Mouse (Mus musculus) limb, embryonic 11.5 days (tissue): Measurements from ENCODE around the gene Scn3b. TPM values are rescaled to one million over a fixed set of nuclear protein-coding genes. Genes with fewer than 3 reads are reported as not detected.

ENCODE experiments used
- ATAC-seq: fragments of 200-750 bp; cut with Nextera tagmentation; 2 replicates; pipeline ENCODE4 v1.8.0; 2017; ENCODE audit warnings: low read depth; ENCODE audit not compliant: insufficient number of reproducible peaks, low FRiP score, low TSS enrichment
- DNase-seq: peaks from one replicate; pipeline ENCODE4 v3.0.0-alpha.2; 2015; ENCODE audit warnings: low spot score
- H3K27ac ChIP-seq: fragments of 300-500 bp; sonication (generic); replicated peaks from 2 replicates; pipeline ENCODE4 v1.5.1; 2014; ENCODE audit warnings: low read depth, mild to moderate bottlenecking, low read length
- H3K27me3 ChIP-seq: fragments of 300-500 bp; sonication (generic); 2 replicates; pipeline ENCODE4 v1.6.1; 2014; ENCODE audit warnings: mild to moderate bottlenecking, low read length, mixed read lengths; ENCODE audit not compliant: control insufficient read depth, insufficient read depth
- H3K36me3 ChIP-seq: fragments of 300-500 bp; sonication (generic); 2 replicates; pipeline ENCODE4 v1.6.1; 2014; ENCODE audit warnings: mild to moderate bottlenecking, low read length, moderate library complexity, mixed read lengths; ENCODE audit not compliant: control insufficient read depth, insufficient read depth
- H3K4me1 ChIP-seq: fragments of 300-500 bp; sonication (generic); 2 replicates; pipeline ENCODE4 v1.6.1; 2014; ENCODE audit warnings: low read length, mixed read lengths; ENCODE audit not compliant: control insufficient read depth, insufficient read depth
- H3K4me2 ChIP-seq: fragments of 300-500 bp; sonication (generic); 2 replicates; pipeline ENCODE4 v1.6.1; 2014; ENCODE audit warnings: low read depth, mild to moderate bottlenecking, moderate library complexity; ENCODE audit not compliant: severe bottlenecking
- H3K4me3 ChIP-seq: fragments of 300-500 bp; sonication (generic); 2 replicates; pipeline ENCODE4 v1.5.1; 2014; ENCODE audit warnings: low read depth, low read length
- H3K9ac ChIP-seq: fragments of 300-500 bp; sonication (generic); 2 replicates; pipeline ENCODE4 v1.6.1; 2014; ENCODE audit warnings: mild to moderate bottlenecking, low read length
- H3K9me3 ChIP-seq: fragments of 300-500 bp; sonication (generic); 2 replicates; pipeline ENCODE4 v1.6.1; 2016; ENCODE audit warnings: low read length; ENCODE audit not compliant: control insufficient read depth
- WGBS: fragments of 180-500 bp; shearing (Covaris S2); extraction: QIAGEN DNeasy Blood & Tissue Kit; methylation state at CpG from one replicate; pipeline ENCODE4 v1.1.7; 2014; 5-methylcytosine and 5-hydroxymethylcytosine counted together
- polyA plus RNA-seq: library from polyadenylated mRNA; unstranded; fragments of >200 nt; fragmentation: Nextera tagmentation; extraction: Ambion mirVana; gene quantifications from 2 replicates; pipeline ENCODE4 v1.2.1, GENCODE M21; 2014

Scn3b gene
- polyA plus RNA-seq, 1 experiment from 2014 or later: 0.15 TPM

DNA sequence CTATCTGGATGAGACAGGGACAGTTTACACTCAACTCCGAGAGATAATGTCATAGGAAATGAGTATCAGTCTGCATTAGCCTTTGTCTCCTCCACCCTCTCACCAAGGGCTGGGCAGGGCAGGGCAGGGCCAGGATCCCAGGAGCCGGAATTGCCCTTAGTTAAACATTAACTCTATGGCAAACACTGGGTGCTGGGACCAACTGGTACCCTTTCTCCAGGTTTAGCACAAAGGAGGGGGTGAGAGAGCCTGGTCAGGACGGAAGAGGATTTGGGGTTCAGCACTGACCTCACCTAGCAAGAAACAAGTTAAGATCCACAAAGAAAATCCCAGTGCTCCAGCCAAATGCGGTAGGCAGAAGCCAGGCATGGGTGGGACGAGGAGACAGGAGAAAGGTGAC, 54.2 kb downstream of the Scn3b start:
- Histone ChIP-seq H3K4me1 (peaks cover 12% of the 10 kb centered on the region; the same call in 1 of the 2 replicates), H3K9me3 (no peaks in the 10 kb centered on the region), H3K9ac (no peak overlapping the region), H3K27ac (no peak overlapping the region), H3K36me3 (no peaks in the 10 kb centered on the region), H3K27me3 (no peaks in the 10 kb centered on the region), H3K4me3 (no peak overlapping the region), H3K4me2 (no peak overlapping the region)
- WGBS: 90% methylated on average over 5 of the region's 5 CpGs
- DNase-seq (no peak), ATAC-seq (no peak)

DNA sequence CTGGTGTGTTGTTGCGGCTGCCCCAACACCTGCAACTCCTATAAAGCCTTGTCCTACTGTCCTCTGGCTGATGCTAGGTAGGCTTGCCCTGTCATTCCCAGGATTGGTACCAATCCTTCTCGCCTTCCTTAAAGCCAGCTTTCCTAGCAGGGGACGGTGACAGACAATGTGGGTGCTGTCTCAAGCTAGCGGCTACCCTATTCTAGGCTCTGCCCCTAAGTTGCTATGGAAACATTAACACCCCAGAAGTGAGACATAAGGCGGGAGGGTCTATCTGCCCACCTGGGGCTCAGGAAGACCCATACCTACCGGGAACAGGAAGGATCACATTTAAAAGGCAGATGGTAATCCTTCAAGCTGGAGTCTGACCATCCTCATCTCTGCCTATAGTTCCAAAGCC, 54.8 kb downstream of the Scn3b start:
- H3K4me2 ChIP-seq: no peak overlapping the region
- no peaks in the 10 kb centered on the region for H3K9me3 ChIP-seq
- WGBS: 69% methylated on average over 6 of the region's 6 CpGs
- no peak overlapping the region for H3K4me3 ChIP-seq
- DNase-seq: no peak
- no peak for ATAC-seq
- no peak overlapping the region for H3K9ac ChIP-seq
- H3K27ac ChIP-seq: no peak overlapping the region
- H3K4me1 ChIP-seq: peaks cover 12% of the 10 kb centered on the region; the same call in 1 of the 2 replicates
- H3K36me3 ChIP-seq: no peaks in the 10 kb centered on the region
- no peaks in the 10 kb centered on the region for H3K27me3 ChIP-seq

DNA sequence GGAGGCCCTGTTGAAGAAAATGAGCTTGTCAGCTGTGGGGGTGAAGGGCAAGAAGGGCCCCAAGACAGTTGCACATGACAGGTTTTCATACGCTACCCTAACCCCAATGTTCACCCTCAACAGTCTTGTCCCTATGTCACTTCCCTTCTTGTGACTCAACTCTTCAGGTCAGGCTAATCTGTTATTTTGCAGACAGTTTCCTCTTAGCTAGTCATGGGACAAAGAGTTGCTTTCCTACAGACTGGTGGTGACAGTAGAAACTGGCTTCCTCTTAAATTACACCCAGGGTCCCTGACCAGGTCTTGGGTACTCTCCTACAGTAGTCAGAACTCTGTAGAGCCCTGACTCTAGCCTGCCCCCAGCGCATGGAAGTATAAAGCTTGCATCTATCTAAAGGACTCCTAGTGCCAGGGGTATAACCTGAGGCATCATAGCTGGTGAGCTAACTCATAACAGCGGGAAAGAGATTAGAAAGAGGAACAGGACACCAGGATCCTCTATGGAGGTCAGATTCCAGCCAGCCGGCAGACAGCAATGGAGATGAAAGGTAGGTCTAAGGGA, 55.3 kb downstream of the Scn3b start:
- 84% methylated on average over 4 of the region's 4 CpGs for WGBS
- peaks cover 12% of the 10 kb centered on the region; the same call in 1 of the 2 replicates for H3K4me1 ChIP-seq
- no peak overlapping the region for H3K4me2 ChIP-seq
- DNase-seq (no peak), ATAC-seq (no peak)
- no peak overlapping the region for H3K9ac ChIP-seq
- no peaks in the 10 kb centered on the region for H3K27me3 ChIP-seq
- no peaks in the 10 kb centered on the region for H3K36me3 ChIP-seq
- H3K27ac ChIP-seq: no peak overlapping the region
- no peak overlapping the region for H3K4me3 ChIP-seq
- no peaks in the 10 kb centered on the region for H3K9me3 ChIP-seq

DNA sequence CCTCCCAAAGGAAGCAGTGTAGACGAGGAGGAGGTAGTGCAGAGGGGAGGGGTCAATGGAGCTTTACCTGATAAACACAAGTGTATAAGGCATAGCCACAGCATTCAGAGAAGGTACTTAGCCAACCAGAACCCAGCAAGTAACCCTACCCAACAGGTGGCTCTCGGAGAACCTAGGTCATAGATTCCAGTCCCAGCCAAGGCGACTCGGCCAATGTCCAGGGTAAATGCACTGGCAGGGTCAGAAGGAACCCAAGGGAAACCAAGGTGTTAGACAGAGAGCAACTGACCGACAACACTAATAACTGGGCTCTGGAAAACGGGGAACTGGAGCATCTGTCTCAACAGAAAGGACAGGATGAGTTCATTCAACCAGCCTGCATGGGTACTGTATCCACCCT, 55.8 kb downstream of the Scn3b start:
- Histone ChIP-seq H3K4me2 (no peak overlapping the region), H3K27ac (no peak overlapping the region), H3K27me3 (no peaks in the 10 kb centered on the region), H3K9ac (no peak overlapping the region), H3K9me3 (no peaks in the 10 kb centered on the region), H3K4me1 (peaks cover 12% of the 10 kb centered on the region; the same call in 1 of the 2 replicates), H3K36me3 (no peaks in the 10 kb centered on the region), H3K4me3 (no peak overlapping the region)
- 89% methylated on average over 6 of the region's 6 CpGs for WGBS
- DNase-seq (no peak), ATAC-seq (no peak)

DNA sequence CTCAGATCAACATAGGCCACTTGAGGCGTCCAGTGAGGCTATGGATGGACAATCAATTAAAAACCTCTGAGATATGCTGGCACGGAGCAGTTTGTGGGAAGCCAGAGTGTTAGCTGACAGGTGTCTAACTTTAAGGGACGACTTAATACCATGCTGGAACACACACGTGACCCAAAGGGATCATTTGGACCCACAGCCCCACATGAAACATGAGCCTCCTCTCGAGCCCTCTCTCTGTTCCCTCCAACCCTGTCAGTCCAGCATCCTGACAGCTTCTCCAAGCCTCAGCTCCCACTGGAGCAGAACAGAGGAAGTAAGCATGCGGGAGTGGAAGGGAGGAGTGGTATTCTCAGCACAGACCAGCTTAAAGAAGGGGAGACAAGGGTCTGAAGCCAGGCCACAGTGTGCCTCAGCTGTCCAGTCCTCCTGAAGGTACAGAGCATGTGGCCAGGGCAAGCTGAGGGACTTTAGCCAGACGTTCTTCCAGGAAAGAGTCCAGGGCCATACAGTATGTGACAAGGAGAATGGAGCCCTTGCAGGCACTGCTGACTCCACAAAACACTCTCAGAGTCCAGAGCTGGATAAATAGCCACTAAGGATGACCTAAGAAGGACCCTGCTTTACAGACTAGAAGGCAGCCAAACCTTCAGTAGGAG, 57.4 kb downstream of the Scn3b start:
- DNase-seq (no peak), ATAC-seq (no peak)
- Histone ChIP-seq H3K27me3 (no peaks in the 10 kb centered on the region), H3K36me3 (no peaks in the 10 kb centered on the region), H3K27ac (no peak overlapping the region), H3K9me3 (no peaks in the 10 kb centered on the region), H3K9ac (no peak overlapping the region), H3K4me3 (no peak overlapping the region), H3K4me2 (no peak overlapping the region), H3K4me1 (peaks cover 5% of the 10 kb centered on the region; the same call in 1 of the 2 replicates)
- 50% methylated on average over 7 of the region's 7 CpGs for WGBS

DNA sequence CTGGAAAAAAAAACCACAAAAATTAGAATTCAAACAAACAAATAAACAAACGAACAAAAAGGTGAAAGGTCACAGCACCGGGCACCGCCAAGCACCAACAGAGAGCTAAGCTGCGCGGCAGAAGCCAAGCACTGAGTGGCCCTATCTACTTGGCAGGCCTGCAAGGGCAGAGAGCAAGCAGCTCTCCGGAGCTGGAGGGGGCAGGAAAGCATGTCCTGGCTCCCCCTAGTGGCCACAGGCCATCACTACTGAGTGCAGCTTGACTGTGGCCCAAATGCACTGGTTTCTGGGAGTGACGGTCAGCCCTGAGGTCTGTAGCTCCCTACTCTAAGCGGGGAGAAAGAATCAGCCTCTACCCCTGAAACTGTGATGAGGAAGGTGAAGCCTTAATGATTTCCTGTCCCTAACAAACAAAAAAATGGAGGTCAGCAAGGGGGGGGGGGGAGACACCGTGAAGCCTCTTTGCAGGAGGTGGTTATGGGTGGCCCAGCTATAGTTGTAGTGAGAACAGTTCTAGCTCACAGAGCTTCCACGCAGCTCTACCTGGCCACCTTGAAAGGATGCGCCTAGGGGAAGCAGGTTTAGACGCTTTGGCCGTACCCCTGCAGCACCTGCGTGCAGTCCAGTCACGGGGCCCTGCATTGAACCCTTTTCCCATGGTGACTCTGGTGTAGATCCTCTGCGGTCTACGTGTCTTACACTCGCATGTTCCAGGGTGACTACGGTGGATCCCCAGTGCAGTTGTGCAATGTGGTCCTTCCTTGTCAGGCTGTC, 61.8 kb downstream of the Scn3b start:
- Histone ChIP-seq H3K4me2 (no peak overlapping the region), H3K36me3 (no peaks in the 10 kb centered on the region), H3K9me3 (no peaks in the 10 kb centered on the region), H3K27ac (no peak overlapping the region), H3K9ac (no peak overlapping the region), H3K27me3 (no peaks in the 10 kb centered on the region), H3K4me3 (no peak overlapping the region), H3K4me1 (peaks cover 3% of the 10 kb centered on the region; the same call in 1 of the 2 replicates)
- peak; percentile 92 for DNase-seq
- 57% methylated on average over 19 of the region's 19 CpGs for WGBS
- ATAC-seq: peak; percentile 82

DNA sequence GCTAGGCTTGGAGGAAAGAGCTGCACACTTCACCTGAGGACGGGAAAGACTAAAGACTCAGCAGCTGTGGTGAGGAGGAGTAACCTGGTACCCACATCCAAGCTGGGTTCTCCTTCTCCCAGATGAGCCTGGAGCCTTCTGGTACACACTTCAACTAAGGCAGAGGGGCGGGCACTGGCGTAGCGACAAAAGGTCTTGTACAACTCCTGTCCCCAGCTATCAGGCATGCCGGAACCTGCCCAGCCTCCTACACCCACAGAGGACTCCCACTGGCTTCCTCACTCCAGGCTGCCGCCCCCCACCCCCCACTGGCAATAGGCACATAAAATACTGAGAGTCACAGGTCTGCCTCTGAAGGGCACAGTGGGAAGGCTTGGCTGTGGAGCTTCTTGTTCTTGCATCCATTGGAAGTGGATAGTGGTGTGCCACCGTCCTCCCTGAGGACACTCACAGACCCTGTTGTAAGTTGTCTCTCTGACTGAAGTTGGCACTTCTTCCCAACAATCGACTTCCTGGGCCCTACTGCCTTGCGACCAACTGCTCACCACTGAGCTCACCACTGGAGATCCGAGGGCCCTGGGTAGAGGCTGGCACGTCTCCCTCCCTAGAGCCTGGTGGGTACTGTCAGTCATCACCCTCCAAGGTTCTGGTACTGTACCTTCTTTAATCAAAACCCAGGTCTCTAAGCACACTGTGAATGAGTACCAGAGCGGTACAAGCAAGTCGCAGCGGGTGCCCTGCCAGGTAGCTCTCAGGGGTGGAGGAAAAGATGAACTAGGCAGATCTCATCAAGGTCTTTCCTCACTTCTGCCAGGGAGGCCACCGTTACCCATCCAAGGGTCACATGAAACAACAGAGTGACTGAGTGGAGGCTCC, 62.6 kb downstream of the Scn3b start:
- no peak overlapping the region for H3K4me2 ChIP-seq
- H3K9ac ChIP-seq: no peak overlapping the region
- ATAC-seq: no peak

DNA sequence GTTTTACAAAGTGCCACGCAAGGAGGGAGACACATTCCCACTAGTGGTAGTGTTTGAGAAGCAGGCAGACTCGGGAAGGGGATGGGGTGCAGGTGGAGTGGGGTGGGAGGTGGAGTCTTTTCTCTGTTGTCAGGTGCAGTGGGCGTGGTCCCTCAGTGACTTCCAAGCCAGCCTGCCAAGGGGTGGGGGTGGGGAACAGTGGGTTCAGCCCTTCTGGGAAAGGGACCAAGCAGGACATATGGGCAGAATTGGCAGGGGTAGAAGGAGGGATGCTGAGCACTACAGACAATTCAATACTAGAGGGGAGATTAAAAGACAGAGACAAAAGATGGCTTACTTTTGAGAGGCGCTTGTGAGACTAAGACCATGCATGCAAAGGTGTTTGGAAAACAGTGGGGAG, 63.3 kb downstream of the Scn3b start:
- Histone ChIP-seq H3K27me3 (no peaks in the 10 kb centered on the region), H3K9me3 (no peaks in the 10 kb centered on the region), H3K4me2 (no peak overlapping the region), H3K9ac (no peak overlapping the region), H3K27ac (no peak overlapping the region), H3K4me3 (no peak overlapping the region), H3K4me1 (no peaks in the 10 kb centered on the region), H3K36me3 (no peaks in the 10 kb centered on the region)
- 91% methylated on average over 4 of the region's 4 CpGs for WGBS
- no peak for DNase-seq
- no peak for ATAC-seq

More for the DNA sequence above, 62.6 kb downstream of the Scn3b start:
- H3K36me3 ChIP-seq: no peaks in the 10 kb centered on the region
- no peaks in the 10 kb centered on the region; the same call in 1 of the 2 replicates for H3K4me1 ChIP-seq
- H3K27me3 ChIP-seq: no peaks in the 10 kb centered on the region
- H3K27ac ChIP-seq: no peak overlapping the region
- no peak overlapping the region for H3K4me3 ChIP-seq
- no peak for DNase-seq
- 87% methylated on average over 15 of the region's 15 CpGs for WGBS
- H3K9me3 ChIP-seq: no peaks in the 10 kb centered on the region
